In genomic region chr9:116956156-116956555, GRCm38 (mm10) we compare ENCODE assay signal across 15 mouse cellular contexts.
"Had no signal": no experiment of that assay in that cellular context is flagged by ENCODE, and none has a peak within 500 bp of the region (broad histone marks: within the 10 kb centered on the region; RNA-seq: fewer than 3 reads in every experiment).

No protein-coding gene starts in this region.

- H3K27ac ChIP-seq: macrophage; midbrain, embryonic 13.5 days; midbrain, embryonic 15.5 days; neural tube, embryonic 12.5 days had no signal

- ATAC-seq: midbrain, embryonic 13.5 days; midbrain, embryonic 15.5 days had no signal

- DNase-seq: lung, adult 18-20 months; lung, embryonic 14.5 days; lung, postnatal 10 days; lung, postnatal 36 days; right cerebral cortex, postnatal 14 days; spleen, adult 18-20 months; thymus, adult 18-20 months; thymus, postnatal 14 days; thymus, postnatal 36 days had no signal

- H3K36me3 ChIP-seq: midbrain, embryonic 13.5 days; midbrain, embryonic 15.5 days; neural tube, embryonic 12.5 days had no signal

- H3K27me3 ChIP-seq: megakaryocyte, embryonic 14.5 days; midbrain, embryonic 13.5 days; midbrain, embryonic 15.5 days; neural tube, embryonic 12.5 days had no signal

- H3K4me1 ChIP-seq: megakaryocyte, embryonic 14.5 days; midbrain, embryonic 13.5 days; midbrain, embryonic 15.5 days; neural tube, embryonic 12.5 days had no signal

- H3K9me3 ChIP-seq: midbrain, embryonic 15.5 days; neural tube, embryonic 12.5 days had no signal

- H3K4me3 ChIP-seq: megakaryocyte, embryonic 14.5 days; midbrain, embryonic 13.5 days; midbrain, embryonic 15.5 days; neural tube, embryonic 12.5 days had no signal

- H3K9ac ChIP-seq: lung, embryonic 14.5 days; midbrain, embryonic 13.5 days; midbrain, embryonic 15.5 days; neural tube, embryonic 12.5 days had no signal

- H3K4me2 ChIP-seq: lung, embryonic 14.5 days; midbrain, embryonic 11.5 days; midbrain, embryonic 13.5 days; midbrain, embryonic 15.5 days; neural tube, embryonic 12.5 days had no signal
